14 mouse cellular contexts compared by ENCODE assay signal in genomic region chr16:90522575-90522974, GRCm38 (mm10).
DNase-seq lines count a peak whose midpoint lies in the region; ATAC-seq and TF ChIP-seq lines count a peak whose summit lies in the region.
"Had no signal": no experiment of that assay in that cellular context is flagged by ENCODE, and none has a peak within 500 bp of the region (broad histone marks: within the 10 kb centered on the region; RNA-seq: fewer than 3 reads in every experiment).

No protein-coding gene starts in this region.

- no peak for TF ChIP-seq POLR2A in ES-Bruce4 (IDR thresholded peaks at IDR 0.05; ENCODE audit: insufficient read depth, low read length)

- no peak overlapping the region for H3K4me2 ChIP-seq in hindbrain, postnatal 0 days (ENCODE audit: low read depth, low read length)
- H3K4me2 ChIP-seq in forebrain, embryonic 12.5 days, result no peak overlapping the region
- H3K4me2 ChIP-seq in limb, embryonic 12.5 days, result 0 out of 2 replicates have a peak overlapping the region, but pooled peaks have one; percentile 26
- H3K4me2 ChIP-seq: liver, embryonic 11.5 days had no signal

- no peak for TF ChIP-seq CTCF in hindbrain, postnatal 0 days (IDR thresholded peaks at IDR 0.05; ENCODE audit: low read depth)
- TF ChIP-seq CTCF in ES-Bruce4 (IDR thresholded peaks at IDR 0.05; ENCODE audit: low read depth, low read length), result no peak

- no peak overlapping the region for H3K9ac ChIP-seq in hindbrain, postnatal 0 days (replicated peaks; ENCODE audit: low read length)
- no peak overlapping the region for H3K9ac ChIP-seq in ES-Bruce4 (ENCODE audit: low read depth, poor library complexity, severe bottlenecking)
- no peak overlapping the region for H3K9ac ChIP-seq in forebrain, embryonic 12.5 days
- no peak overlapping the region for H3K9ac ChIP-seq in limb, embryonic 12.5 days (replicated peaks)

- no peaks in the 10 kb centered on the region for H3K36me3 ChIP-seq in hindbrain, embryonic 10.5 days
- H3K36me3 ChIP-seq in hindbrain, postnatal 0 days (ENCODE audit: insufficient read depth, low read length), result no peaks in the 10 kb centered on the region
- no peaks in the 10 kb centered on the region for H3K36me3 ChIP-seq in ES-Bruce4 (ENCODE audit: control insufficient read depth, insufficient read depth, low read length, poor library complexity, severe bottlenecking)
- H3K36me3 ChIP-seq in forebrain, embryonic 12.5 days (replicated peaks), result no peaks in the 10 kb centered on the region
- no peaks in the 10 kb centered on the region for H3K36me3 ChIP-seq in limb, embryonic 12.5 days
- H3K36me3 ChIP-seq: G1E had no signal

- no peak overlapping the region for H3K4me3 ChIP-seq in hindbrain, embryonic 10.5 days
- H3K4me3 ChIP-seq in hindbrain, postnatal 0 days (ENCODE audit: low read length), result no peak overlapping the region
- H3K4me3 ChIP-seq in ES-Bruce4 (ENCODE audit: low read depth, low read length), result no peak overlapping the region
- no peak overlapping the region for H3K4me3 ChIP-seq in forebrain, embryonic 12.5 days (replicated peaks)
- no peak overlapping the region for H3K4me3 ChIP-seq in limb, embryonic 12.5 days (replicated peaks)

- 28% methylated on average over 1 of the region's 1 CpGs for WGBS in hindbrain, embryonic 10.5 days
- 25% methylated on average over 1 of the region's 1 CpGs for WGBS in hindbrain, postnatal 0 days
- 48% methylated on average over 1 of the region's 1 CpGs for WGBS in forebrain, embryonic 12.5 days
- WGBS in limb, embryonic 12.5 days, result 46% methylated on average over 1 of the region's 1 CpGs

- peak; percentile 43 for DNase-seq in hindbrain, embryonic 10.5 days (ENCODE audit: low spot score)
- no peak for DNase-seq in hindbrain, postnatal 0 days (ENCODE audit: low spot score)
- DNase-seq in ovary, postnatal 10 days (ENCODE audit: low spot score), result no peak
- no peak for DNase-seq in testis, postnatal 14 days (ENCODE audit: low spot score)
- DNase-seq: cerebellum, adult 18-20 months; gastrocnemius, postnatal 25 days; lung, postnatal 10 days; thymus, adult 2 months had no signal

- no peak for TF ChIP-seq EP300 in ES-Bruce4 (IDR thresholded peaks at IDR 0.05; ENCODE audit: insufficient read depth, low read depth, low read length)

- peaks cover 52% of the 10 kb centered on the region for H3K4me1 ChIP-seq in hindbrain, embryonic 10.5 days (replicated peaks)
- peaks cover 13% of the 10 kb centered on the region for H3K4me1 ChIP-seq in hindbrain, postnatal 0 days (ENCODE audit: insufficient read depth, low read length)
- H3K4me1 ChIP-seq in ES-Bruce4 (ENCODE audit: control insufficient read depth, insufficient read depth, low read length), result peaks cover 2% of the 10 kb centered on the region
- H3K4me1 ChIP-seq in forebrain, embryonic 12.5 days, result peaks cover 24% of the 10 kb centered on the region
- H3K4me1 ChIP-seq in limb, embryonic 12.5 days (replicated peaks), result peaks cover 58% of the 10 kb centered on the region

- 0 out of 2 replicates have a peak, but pooled peaks cover 4% of the 10 kb centered on the region for H3K27me3 ChIP-seq in hindbrain, embryonic 10.5 days (ENCODE audit: insufficient read depth, poor library complexity, severe bottlenecking)
- H3K27me3 ChIP-seq in hindbrain, postnatal 0 days (ENCODE audit: insufficient read depth, low read length), result no peaks in the 10 kb centered on the region
- no peaks in the 10 kb centered on the region for H3K27me3 ChIP-seq in ES-Bruce4 (ENCODE audit: control insufficient read depth, insufficient read depth, low read length, poor library complexity, severe bottlenecking)
- no peaks in the 10 kb centered on the region for H3K27me3 ChIP-seq in forebrain, embryonic 12.5 days
- H3K27me3 ChIP-seq in limb, embryonic 12.5 days, result 0 out of 2 replicates have a peak, but pooled peaks cover 3% of the 10 kb centered on the region

- ATAC-seq in hindbrain, postnatal 0 days, result no peak
- no peak for ATAC-seq in forebrain, embryonic 12.5 days (ENCODE audit: low FRiP score)
- no peak for ATAC-seq in limb, embryonic 12.5 days (ENCODE audit: insufficient number of reproducible peaks, insufficient read depth, low FRiP score, low TSS enrichment, low read depth)
- ATAC-seq in megakaryocyte-erythroid progenitor cell, adult 5-6 weeks (replicated peaks; ENCODE audit: low FRiP score, low TSS enrichment, poor library complexity, severe bottlenecking), result no peak

- peaks cover 4% of the 10 kb centered on the region; the same call in 1 of the 2 replicates for H3K9me3 ChIP-seq in hindbrain, embryonic 10.5 days
- H3K9me3 ChIP-seq in hindbrain, postnatal 0 days (ENCODE audit: low read length), result no peaks in the 10 kb centered on the region
- H3K9me3 ChIP-seq in ES-Bruce4 (replicated peaks; ENCODE audit: control insufficient read depth, insufficient read depth, low read length, poor library complexity, severe bottlenecking), result no peaks in the 10 kb centered on the region
- H3K9me3 ChIP-seq in forebrain, embryonic 12.5 days, result no peaks in the 10 kb centered on the region
- no peaks in the 10 kb centered on the region for H3K9me3 ChIP-seq in limb, embryonic 12.5 days

- H3K27ac ChIP-seq in hindbrain, embryonic 10.5 days, result peak overlapping the region; percentile 93
- H3K27ac ChIP-seq in hindbrain, postnatal 0 days, result no peak overlapping the region
- peak overlapping the region; percentile 83 for H3K27ac ChIP-seq in ES-Bruce4 (ENCODE audit: insufficient read depth, low read length)
- H3K27ac ChIP-seq in forebrain, embryonic 12.5 days, result peak overlapping the region; percentile 42; the same call in 1 of the 2 replicates
- peak overlapping the region; percentile 71 for H3K27ac ChIP-seq in limb, embryonic 12.5 days
